Mouse (Mus musculus) cerebellum, adult 18-20 months (tissue): ENCODE measurements around the gene Plcg2.

ENCODE experiments used
- DNase-seq, 2 experiments: peaks; one replicate each; pipeline ENCODE4 v3.0.0; 2021

Gene Plcg2

DNA sequence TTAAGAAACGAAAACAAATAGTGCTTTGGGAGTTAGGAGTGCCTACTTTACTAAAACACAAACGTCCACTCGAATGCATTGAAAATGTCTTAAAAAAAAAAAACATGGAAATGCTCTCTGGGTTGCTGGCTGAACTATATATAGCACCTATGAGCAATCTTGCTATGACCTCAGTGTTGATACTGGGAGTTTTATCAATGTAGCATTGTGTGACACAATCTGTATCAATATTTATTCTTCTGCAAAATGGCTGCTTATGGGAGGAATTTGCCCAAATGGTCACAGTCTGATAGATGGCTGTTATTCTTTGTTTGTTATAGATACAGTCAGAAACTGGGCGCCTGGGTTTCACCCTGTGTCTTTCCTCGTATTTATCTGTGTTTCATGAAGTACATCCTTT lies 147.4 kb downstream of the Plcg2 start:
- no peak for DNase-seq

DNA sequence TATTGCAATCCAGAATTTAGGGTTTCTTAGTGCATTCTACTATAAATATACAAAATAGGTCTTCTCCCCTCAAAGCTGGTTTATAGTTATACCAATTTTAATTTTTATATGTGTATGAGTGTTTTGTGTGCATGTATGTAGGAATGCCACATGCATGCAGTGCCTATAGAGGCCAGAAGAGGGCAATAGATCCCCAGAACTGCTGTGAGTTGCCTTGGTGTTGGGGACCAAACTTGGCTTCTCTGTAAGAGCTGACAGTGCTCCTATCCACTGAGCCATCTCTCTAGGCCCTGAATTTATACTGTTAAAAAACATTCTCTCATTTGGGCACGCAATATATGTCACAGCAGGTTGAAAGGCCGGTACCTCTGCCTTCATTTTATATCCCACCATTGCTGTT lies 147.9 kb downstream of the Plcg2 start:
- peak; percentile 8 to 16 for DNase-seq

DNA sequence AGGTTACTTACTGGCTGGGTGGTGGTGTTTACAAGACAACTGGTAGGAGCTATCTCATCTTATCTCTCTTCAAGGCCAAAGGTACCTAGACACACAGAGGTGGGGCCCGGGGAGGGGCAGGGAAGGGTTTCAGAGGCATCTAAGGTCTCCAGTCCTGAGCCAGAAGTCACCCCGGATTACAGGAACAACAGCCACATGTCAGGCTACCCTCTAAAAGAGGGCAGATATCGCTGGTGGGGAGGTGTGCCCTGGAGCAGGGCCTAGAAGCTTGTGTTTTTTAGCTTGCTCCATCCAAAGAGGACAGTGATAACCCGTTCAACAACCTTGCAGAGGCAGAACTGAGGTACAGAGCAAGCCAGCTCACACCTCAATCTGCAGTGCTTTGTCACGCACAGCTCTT lies 148.3 kb downstream of the Plcg2 start:
- no peak for DNase-seq

GRCm38 (mm10) chr8:117652318-117652717 lies 154.2 kb downstream of the Plcg2 start:
- no peak for DNase-seq

GRCm38 (mm10) chr8:117658990-117659389 lies 160.9 kb downstream of the Plcg2 start:
- no peak for DNase-seq

DNA sequence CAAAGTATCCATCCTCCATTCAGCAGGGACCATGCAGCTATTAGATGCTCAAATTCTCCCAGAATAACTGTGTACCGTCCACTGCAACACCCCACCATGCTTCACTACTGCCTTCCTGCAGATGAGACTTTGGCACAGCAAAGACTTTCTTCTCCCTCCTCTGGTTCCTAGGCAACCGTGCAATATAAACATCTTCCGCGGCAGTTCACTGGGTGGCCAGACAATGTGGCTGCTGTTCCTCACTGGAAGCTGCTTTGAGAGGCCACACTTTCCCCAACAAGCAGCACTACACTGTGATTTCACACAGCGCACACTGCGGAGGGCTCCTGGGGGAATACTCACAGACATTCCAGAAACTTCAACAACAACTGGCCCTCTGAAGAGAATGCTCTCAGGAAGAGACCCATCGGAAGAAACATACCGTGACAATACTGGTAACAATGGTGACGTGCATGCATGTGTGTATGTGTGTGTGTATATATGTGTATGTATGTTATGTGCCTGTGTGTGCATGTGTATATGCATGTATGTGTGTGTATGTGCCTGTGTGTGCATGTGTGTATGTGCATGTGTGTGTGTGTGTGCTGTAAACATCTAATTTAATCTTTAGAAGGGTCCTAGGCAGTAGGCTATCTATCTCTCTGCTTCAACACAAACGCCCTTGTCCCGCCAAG lies 162.4 kb downstream of the Plcg2 start:
- DNase-seq: no peak

DNA sequence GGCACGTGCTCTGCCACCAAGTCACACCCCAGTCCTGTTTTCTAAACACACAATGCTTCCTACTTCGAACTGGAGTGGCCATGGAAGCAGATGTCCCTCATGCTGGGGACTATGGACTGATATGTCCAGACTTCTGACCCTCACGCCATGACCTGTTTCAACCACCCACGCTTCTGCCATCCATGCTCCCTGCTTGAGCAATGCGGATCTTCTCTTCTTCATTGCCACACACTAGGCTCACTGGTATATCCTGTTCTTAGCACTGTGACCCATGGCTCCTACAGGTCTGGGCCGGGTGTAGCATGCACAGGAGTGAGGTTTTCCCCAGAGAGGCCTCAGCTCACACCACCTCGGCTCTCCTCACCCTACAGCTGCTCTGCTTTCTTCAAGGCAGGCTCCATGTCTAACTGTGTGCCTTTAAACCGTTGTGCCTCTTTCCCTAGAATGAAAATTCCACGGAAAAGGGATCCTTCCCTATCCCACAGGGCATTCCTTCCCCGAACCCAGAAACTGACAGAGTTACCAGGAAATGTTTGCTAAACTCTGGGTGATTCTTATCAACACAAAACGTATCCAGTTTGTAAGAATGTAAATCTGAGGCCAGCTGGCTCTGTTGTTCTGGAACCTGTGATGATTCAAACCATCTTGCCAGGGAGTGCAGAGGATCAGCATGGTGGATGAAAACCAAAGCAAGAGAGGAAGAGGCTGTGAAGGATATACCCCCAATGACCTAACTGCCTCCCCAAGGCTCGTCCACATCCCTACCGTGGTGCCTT lies 169.4 kb downstream of the Plcg2 start:
- no peak for DNase-seq

DNA sequence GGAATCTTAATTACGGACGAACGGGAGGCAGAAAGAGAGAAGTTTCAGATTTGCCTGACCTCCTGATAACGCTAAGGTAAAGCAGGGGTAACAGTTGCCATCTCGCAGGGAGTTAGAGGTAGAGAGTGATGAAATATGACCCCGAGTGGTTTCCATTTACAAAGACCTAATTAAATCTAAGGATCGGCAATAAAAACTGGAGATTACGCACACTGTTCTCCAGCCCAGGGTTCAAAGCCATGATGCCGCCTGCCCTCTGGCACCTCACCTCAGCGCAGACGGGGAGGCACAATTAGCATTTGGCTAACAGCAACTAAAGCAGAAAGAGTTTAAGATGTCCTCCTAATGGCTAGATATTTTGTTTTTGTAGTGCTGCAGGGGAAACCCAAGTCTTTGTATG lies 172.4 kb downstream of the Plcg2 start:
- DNase-seq: no peak

DNA sequence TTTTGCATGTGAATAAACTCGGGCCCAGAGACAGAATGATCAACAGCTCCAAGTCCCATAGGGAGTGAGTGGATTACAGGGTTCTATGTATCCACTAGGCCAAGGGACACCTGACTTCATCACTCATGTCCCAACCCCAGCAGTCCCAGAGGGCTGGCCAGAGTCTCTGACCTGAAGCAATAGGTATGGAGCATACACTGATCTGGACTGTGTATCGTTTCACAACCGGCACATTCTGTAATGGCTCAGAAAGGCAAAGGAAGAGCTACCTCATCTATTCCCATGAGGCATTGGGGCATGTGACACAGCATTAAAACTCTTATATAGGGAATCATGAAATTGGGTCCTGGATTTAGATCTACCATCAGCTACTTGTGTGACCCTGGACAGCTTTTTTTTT lies 174.5 kb downstream of the Plcg2 start:
- DNase-seq: no peak

DNA sequence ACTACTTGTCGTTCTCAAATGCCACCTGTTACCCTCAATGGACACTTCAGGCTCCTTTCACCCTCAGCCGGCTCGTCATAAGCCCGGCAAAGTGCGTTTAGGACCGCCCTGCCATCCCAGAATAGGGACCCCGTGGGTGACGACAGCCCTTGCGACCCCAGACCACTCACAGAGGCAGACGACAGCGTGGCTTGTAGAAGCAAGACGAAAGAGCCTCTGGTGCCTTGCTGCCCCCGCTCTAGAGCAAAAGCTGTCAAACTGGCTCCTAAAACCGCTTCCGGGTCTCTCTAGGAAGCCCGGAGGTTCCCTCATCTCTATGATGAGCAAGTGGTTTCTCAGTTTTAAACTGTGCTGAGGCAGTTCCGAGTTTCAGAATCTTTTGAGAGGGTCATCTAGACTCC lies 175.3 kb downstream of the Plcg2 start, which contains the start of gene Sdr42e1:
Gene Sdr42e1 (minus strand): TSS at position 260 of the 401 bp plus-strand sequence.
- DNase-seq: peak in 1 of 2 experiments; percentile 3

- DNase-seq: no peak
Measured at GRCm38 (mm10) chr8:117675171-117675570, 177.1 kb downstream of the Plcg2 start.

- no peak for DNase-seq
Measured at GRCm38 (mm10) chr8:117676460-117676859, 178.4 kb downstream of the Plcg2 start.

GRCm38 (mm10) chr8:117677011-117677410 lies 178.9 kb downstream of the Plcg2 start:
- DNase-seq: no peak

DNA sequence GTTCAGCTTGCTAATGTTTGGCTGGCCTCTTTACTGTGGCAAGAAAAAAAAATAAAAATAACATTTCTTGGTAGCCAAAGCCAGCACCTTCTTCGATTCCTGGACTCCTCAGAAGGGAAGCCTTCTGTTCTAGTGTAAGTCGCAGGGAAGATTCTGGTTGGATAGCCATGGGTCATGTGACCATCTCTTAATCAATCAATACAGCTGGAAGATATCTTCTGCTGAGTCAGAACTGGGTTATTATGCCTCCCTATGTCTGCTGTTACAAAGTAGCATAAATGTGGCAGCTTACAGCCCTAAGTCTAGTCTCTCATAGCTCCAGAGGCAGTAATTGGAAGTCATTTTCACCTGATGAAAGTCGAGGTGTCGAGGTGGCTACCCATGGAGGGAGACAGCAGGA lies 180.6 kb downstream of the Plcg2 start:
- DNase-seq: no peak

GRCm38 (mm10) chr8:117683925-117684472 lies 185.9 kb downstream of the Plcg2 start:
- DNase-seq: no peak

- DNase-seq: no peak
Measured at GRCm38 (mm10) chr8:117684504-117684903, 186.4 kb downstream of the Plcg2 start.
